Mouse (Mus musculus) 3T3-L1 (cell line): ENCODE measurements around the gene Hsd17b1.
"Not testable (repeated sequence)": the region's sequence is repeated elsewhere in the genome, so short reads cannot be mapped to it uniquely, and the experiment has no call there.

Experiments
- DNase-seq: peaks from one replicate; pipeline ENCODE4 v3.0.0-alpha.2; 2015; ENCODE audit warnings: low read depth, low spot score

Hsd17b1 gene

GRCm38 (mm10) chr11:101085617-101086322, 7.6 kb downstream of the Hsd17b1 start:
- no peak for DNase-seq

- DNase-seq = peak; percentile 16
These were observed 8.1 kb downstream of the Hsd17b1 start for GRCm38 (mm10) chr11:101086323-101086674.

GRCm38 (mm10) chr11:101086756-101087681, 8.8 kb downstream of the Hsd17b1 start, which contains the start of gene Mlx:
TSS of gene Mlx (plus strand) at chr11:101087277.
- peak; percentile 97 for DNase-seq

GRCm38 (mm10) chr11:101087682-101088055, 9.5 kb downstream of the Hsd17b1 start:
- DNase-seq = peak; percentile 36

GRCm38 (mm10) chr11:101089931-101090330, 11.7 kb downstream of the Hsd17b1 start:
- DNase-seq = peak; percentile 65

- no peak for DNase-seq
These were observed 16.7 kb downstream of the Hsd17b1 start for GRCm38 (mm10) chr11:101094930-101095313.

GRCm38 (mm10) chr11:101095314-101096024, 17.3 kb downstream of the Hsd17b1 start, which contains the start of gene Psmc3ip:
TSS of gene Psmc3ip (minus strand) at chr11:101095436.
- peak; percentile 97 for DNase-seq

GRCm38 (mm10) chr11:101098231-101098630, 20.0 kb downstream of the Hsd17b1 start:
- no peak for DNase-seq

- no peak for DNase-seq
These were observed 24.8 kb downstream of the Hsd17b1 start for GRCm38 (mm10) chr11:101103011-101103410.

- no peak for DNase-seq
These were observed 31.1 kb downstream of the Hsd17b1 start for GRCm38 (mm10) chr11:101109351-101109750.

GRCm38 (mm10) chr11:101110708-101111107, 32.5 kb downstream of the Hsd17b1 start:
- no peak for DNase-seq

- peak; percentile 20 for DNase-seq
These were observed 33.0 kb downstream of the Hsd17b1 start for GRCm38 (mm10) chr11:101111178-101111577.

GRCm38 (mm10) chr11:101112186-101112585, 34.0 kb downstream of the Hsd17b1 start:
- no peak for DNase-seq

GRCm38 (mm10) chr11:101115564-101115963, 37.4 kb downstream of the Hsd17b1 start:
- DNase-seq = no peak

GRCm38 (mm10) chr11:101118105-101118504, 39.9 kb downstream of the Hsd17b1 start:
- no peak for DNase-seq

- DNase-seq = peak; percentile 42
These were observed 41.0 kb downstream of the Hsd17b1 start for GRCm38 (mm10) chr11:101119131-101119760.

GRCm38 (mm10) chr11:101119761-101120544, 41.7 kb downstream of the Hsd17b1 start, which contains the start of the genes Retreg3 and Tubg1:
TSS of gene Retreg3 (minus strand) at chr11:101119893.
TSS of gene Tubg1 (plus strand) at chr11:101119938.
- DNase-seq = peak; percentile 99

- DNase-seq = no peak
These were observed 42.5 kb downstream of the Hsd17b1 start for GRCm38 (mm10) chr11:101120545-101121188.

- DNase-seq = not testable (repeated sequence)
These were observed 46.3 kb downstream of the Hsd17b1 start for GRCm38 (mm10) chr11:101124494-101124893.

- not testable (repeated sequence) for DNase-seq
These were observed 46.8 kb downstream of the Hsd17b1 start for GRCm38 (mm10) chr11:101125008-101125407.
